In genomic region chr11:34317001-34317400, GRCm38 (mm10) we compare ENCODE assay signal across 15 mouse cellular contexts. TPM values are rescaled to one million over a fixed set of nuclear protein-coding genes. Genes with fewer than 3 reads are reported as not detected.
DNase-seq lines count a peak whose midpoint lies in the region; ATAC-seq and TF ChIP-seq lines count a peak whose summit lies in the region.
"Had no signal": no experiment of that assay in that cellular context is flagged by ENCODE, and none has a peak within 500 bp of the region (broad histone marks: within the 10 kb centered on the region; RNA-seq: fewer than 3 reads in every experiment).

No protein-coding gene starts in this region.

- no peak for TF ChIP-seq POLR2A in heart, adult 2 months (IDR thresholded peaks at IDR 0.05; ENCODE audit: insufficient read depth, low read depth, low read length)

- no peaks in the 10 kb centered on the region for H3K36me3 ChIP-seq in hindbrain, embryonic 13.5 days
- H3K36me3 ChIP-seq in hindbrain, embryonic 11.5 days (ENCODE audit: control insufficient read depth, insufficient read depth, low read length), result no peaks in the 10 kb centered on the region
- H3K36me3 ChIP-seq in forebrain, embryonic 16.5 days (ENCODE audit: control insufficient read depth, insufficient read depth), result no peaks in the 10 kb centered on the region
- H3K36me3 ChIP-seq in neural tube, embryonic 15.5 days, result no peaks in the 10 kb centered on the region
- no peaks in the 10 kb centered on the region for H3K36me3 ChIP-seq in heart, adult 2 months (ENCODE audit: control insufficient read depth, insufficient read depth, low read length)
- H3K36me3 ChIP-seq: heart, embryonic 13.5 days; intestine, embryonic 15.5 days; liver, embryonic 13.5 days had no signal

- no peaks in the 10 kb centered on the region for H3K79me2 ChIP-seq in heart, adult 2 months (replicated peaks; ENCODE audit: control insufficient read depth, insufficient read depth, low read length)

- peak overlapping the region; percentile 55 for H3K4me2 ChIP-seq in hindbrain, embryonic 13.5 days
- no peak overlapping the region for H3K4me2 ChIP-seq in hindbrain, embryonic 11.5 days (replicated peaks; ENCODE audit: low read depth, low read length)
- peak overlapping the region; percentile 31 for H3K4me2 ChIP-seq in forebrain, embryonic 16.5 days (ENCODE audit: low read length)
- peak overlapping the region; percentile 57 for H3K4me2 ChIP-seq in neural tube, embryonic 15.5 days
- H3K4me2 ChIP-seq: heart, embryonic 13.5 days; intestine, embryonic 15.5 days; liver, embryonic 13.5 days had no signal

- H3K9me3 ChIP-seq in hindbrain, embryonic 13.5 days, result no peaks in the 10 kb centered on the region
- no peaks in the 10 kb centered on the region for H3K9me3 ChIP-seq in hindbrain, embryonic 11.5 days (ENCODE audit: control insufficient read depth, low read length)
- no peaks in the 10 kb centered on the region for H3K9me3 ChIP-seq in forebrain, embryonic 16.5 days (ENCODE audit: control insufficient read depth, low read length)
- H3K9me3 ChIP-seq in neural tube, embryonic 15.5 days (replicated peaks), result no peaks in the 10 kb centered on the region
- H3K9me3 ChIP-seq: heart, embryonic 13.5 days; intestine, embryonic 15.5 days; liver, embryonic 13.5 days had no signal

- peaks cover 34% of the 10 kb centered on the region for H3K4me1 ChIP-seq in hindbrain, embryonic 13.5 days (replicated peaks)
- H3K4me1 ChIP-seq in hindbrain, embryonic 11.5 days (replicated peaks; ENCODE audit: control insufficient read depth, insufficient read depth, low read length), result no peaks in the 10 kb centered on the region
- peaks cover 20% of the 10 kb centered on the region for H3K4me1 ChIP-seq in forebrain, embryonic 16.5 days (replicated peaks; ENCODE audit: control insufficient read depth, insufficient read depth, low read length)
- H3K4me1 ChIP-seq in neural tube, embryonic 15.5 days, result peaks cover 32% of the 10 kb centered on the region
- no peaks in the 10 kb centered on the region for H3K4me1 ChIP-seq in heart, adult 2 months (ENCODE audit: control insufficient read depth, insufficient read depth, low read length)
- H3K4me1 ChIP-seq: heart, embryonic 13.5 days; intestine, embryonic 15.5 days had no signal

- TF ChIP-seq CTCF in heart, adult 2 months (IDR thresholded peaks at IDR 0.05), result no peak

- H3K9ac ChIP-seq in hindbrain, embryonic 13.5 days, result peak overlapping the region; percentile 46; the same call in 1 of the 2 replicates
- H3K9ac ChIP-seq in hindbrain, embryonic 11.5 days (ENCODE audit: low read depth, low read length), result no peak overlapping the region
- no peak overlapping the region for H3K9ac ChIP-seq in forebrain, embryonic 16.5 days (replicated peaks; ENCODE audit: low read depth, low read length)
- H3K9ac ChIP-seq in neural tube, embryonic 15.5 days (replicated peaks), result no peak overlapping the region
- H3K9ac ChIP-seq in heart, adult 2 months (ENCODE audit: low read depth, low read length), result no peak overlapping the region
- H3K9ac ChIP-seq: heart, embryonic 13.5 days; intestine, embryonic 15.5 days; liver, embryonic 13.5 days had no signal

- intact Hi-C loops in heart, adult 2 months (cut with DNase I), result no loop called here

- H3K27ac ChIP-seq in hindbrain, embryonic 13.5 days, result no peak overlapping the region
- H3K27ac ChIP-seq in hindbrain, embryonic 11.5 days (ENCODE audit: low read depth, low read length), result no peak overlapping the region
- H3K27ac ChIP-seq in forebrain, embryonic 16.5 days (ENCODE audit: low read length), result no peak overlapping the region
- no peak overlapping the region for H3K27ac ChIP-seq in neural tube, embryonic 15.5 days (replicated peaks)
- no peak overlapping the region for H3K27ac ChIP-seq in heart, adult 2 months
- H3K27ac ChIP-seq: heart, embryonic 13.5 days; intestine, embryonic 15.5 days; liver, embryonic 13.5 days had no signal

- peak overlapping the region; percentile 43 for H3K4me3 ChIP-seq in hindbrain, embryonic 13.5 days
- H3K4me3 ChIP-seq in hindbrain, embryonic 11.5 days (ENCODE audit: low read depth, low read length), result no peak overlapping the region
- no peak overlapping the region; the same call in 1 of the 2 replicates for H3K4me3 ChIP-seq in forebrain, embryonic 16.5 days (replicated peaks; ENCODE audit: low read length)
- H3K4me3 ChIP-seq in neural tube, embryonic 15.5 days (replicated peaks), result peak overlapping the region; percentile 45
- H3K4me3 ChIP-seq in heart, adult 2 months, result no peak overlapping the region
- H3K4me3 ChIP-seq: heart, embryonic 13.5 days; intestine, embryonic 15.5 days; liver, embryonic 13.5 days had no signal

- DNase-seq in hindbrain, embryonic 11.5 days (ENCODE audit: low spot score), result no peak
- peak; percentile 17 to 29 for DNase-seq in layer of hippocampus, postnatal 36 days
- no peak for DNase-seq in T-cell, adult 2 months (ENCODE audit: low spot score)
- no peak for DNase-seq in heart, adult 2 months
- DNase-seq in ovary, postnatal 10 days (ENCODE audit: low spot score), result no peak
- DNase-seq: B cell, adult 2 months; cerebellum, adult 9-10 months; liver, embryonic 13.5 days; lung, postnatal 4 days had no signal

- TF ChIP-seq EP300 in heart, adult 2 months (IDR thresholded peaks at IDR 0.05; ENCODE audit: insufficient read depth, low read depth, low read length), result no peak

- no peak for ATAC-seq in hindbrain, embryonic 13.5 days (ENCODE audit: low FRiP score)
- no peak for ATAC-seq in hindbrain, embryonic 11.5 days (ENCODE audit: low FRiP score)
- 0 out of 2 replicates have a peak, but pooled peaks have one; percentile 22 for ATAC-seq in forebrain, embryonic 16.5 days
- no peak for ATAC-seq in neural tube, embryonic 15.5 days (ENCODE audit: low FRiP score)
- ATAC-seq: intestine, embryonic 15.5 days had no signal

- H3K27me3 ChIP-seq in hindbrain, embryonic 13.5 days, result peaks cover 15% of the 10 kb centered on the region; the same call in 1 of the 2 replicates
- H3K27me3 ChIP-seq in hindbrain, embryonic 11.5 days (ENCODE audit: control insufficient read depth, insufficient read depth, low read length), result no peaks in the 10 kb centered on the region; the same call in 1 of the 2 replicates
- no peaks in the 10 kb centered on the region for H3K27me3 ChIP-seq in forebrain, embryonic 16.5 days (replicated peaks; ENCODE audit: control insufficient read depth, insufficient read depth, low read length)
- H3K27me3 ChIP-seq in neural tube, embryonic 15.5 days (replicated peaks), result 0 out of 2 replicates have a peak, but pooled peaks cover 3% of the 10 kb centered on the region
- no peaks in the 10 kb centered on the region for H3K27me3 ChIP-seq in heart, adult 2 months (ENCODE audit: control insufficient read depth, insufficient read depth, low read length)
- H3K27me3 ChIP-seq: intestine, embryonic 15.5 days; liver, embryonic 13.5 days had no signal

- 60% methylated on average over 8 of the region's 8 CpGs for WGBS in hindbrain, embryonic 13.5 days
- 76% methylated on average over 8 of the region's 8 CpGs for WGBS in hindbrain, embryonic 11.5 days
- WGBS in forebrain, embryonic 16.5 days, result 65% methylated on average over 8 of the region's 8 CpGs
- 52% methylated on average over 8 of the region's 8 CpGs for WGBS in neural tube, embryonic 15.5 days
- WGBS in heart, adult 2 months, result 71% methylated on average over 8 of the region's 8 CpGs

RNA-seq across cellular contexts. Expression of gene Fam196b, which starts 2.4 kb away (rescaled TPM):
- 3.5 and 3.8 TPM in 2 replicates for polyA plus RNA-seq in hindbrain, embryonic 13.5 days (2015; fragmentation: Nextera tagmentation; extraction: Ambion mirVana)
- 0.83 and 1.0 TPM in 2 replicates for polyA plus RNA-seq in hindbrain, embryonic 11.5 days (2014; fragmentation: Nextera tagmentation; extraction: Ambion mirVana)
- 1.5 and 2.5 TPM in 2 replicates for polyA plus RNA-seq in forebrain, embryonic 16.5 days (2015; fragmentation: Nextera tagmentation; extraction: Ambion mirVana)
- under 1 TPM; 0.78 to 0.97 TPM for total RNA-seq in layer of hippocampus, postnatal 36 days (2021)
- polyA plus RNA-seq in neural tube, embryonic 15.5 days (2015; fragmentation: Nextera tagmentation; extraction: Ambion mirVana), result 3.6 and 4.0 TPM in 2 replicates
- not detected for total RNA-seq in heart, adult 2 months (2021)
- polyA plus RNA-seq in heart, adult 2 months (2012; rRNA removed), result 0.06 TPM in 2 replicates
- total RNA-seq: adrenal gland, adult 18-20 months had no signal

Comparison
In these comparisons a context has a peak if more than half of its experiments do, and no peak if none do; other contexts are left out.
1. H3K4me3 ChIP-seq: peak in hindbrain, embryonic 13.5 days (single experiment) and neural tube, embryonic 15.5 days (single experiment); none in hindbrain, embryonic 11.5 days (single experiment), forebrain, embryonic 16.5 days (single experiment) and heart, adult 2 months (single experiment).
2. DNase-seq: peak in layer of hippocampus, postnatal 36 days (2 of 2); none in hindbrain, embryonic 11.5 days (single experiment), T-cell, adult 2 months (single experiment), heart, adult 2 months (0 of 2) and ovary, postnatal 10 days (single experiment).